Mouse (Mus musculus): ENCODE results near the gene Olfr1418.

- TF ChIP-seq HCFC1 (IDR thresholded peaks at IDR 0.05; ENCODE audit: borderline replicate concordance, insufficient read depth, low read length) = no peak
- no peak; the same call in 1 of the 2 replicates for TF ChIP-seq ZNF384 (IDR thresholded peaks at IDR 0.05; ENCODE audit: low read depth, low read length)
- no peak for TF ChIP-seq ZC3H11A (IDR thresholded peaks at IDR 0.05; ENCODE audit: borderline replicate concordance, low read depth, low read length)
- TF ChIP-seq MAFK (IDR thresholded peaks at IDR 0.05; ENCODE audit: insufficient read depth, low read depth, low read length) = no peak
- no peak for TF ChIP-seq CHD2 (IDR thresholded peaks at IDR 0.05; ENCODE audit: low read depth, low read length)
These were observed 41.6 kb downstream of the Olfr1418 start, which contains the start of gene Stx3 for GRCm38 (mm10) chr19:11819143-11819700.
